Mouse (Mus musculus): Measurements from ENCODE around the gene Eif4a3. TPM values are rescaled to one million over a fixed set of nuclear protein-coding genes. Genes with fewer than 3 reads are reported as not detected.
A peak's percentile ranks its signal among the peaks of the same experiment; 100 is the strongest.
"Not testable (repeated sequence)": the region's sequence is repeated elsewhere in the genome, so short reads cannot be mapped to it uniquely, and the experiment has no call there.

Eif4a3 gene
- total and polyA plus RNA-seq, 3 experiments = 188 to 244 (median 241) TPM

GRCm38 (mm10) chr11:119258216-119258571, 41.7 kb downstream of the Eif4a3 start:
- H3K4me1 ChIP-seq (ENCODE audit: insufficient read depth, low read depth, low read length) = no peaks in the 10 kb centered on the region; the same call in 1 of the 2 replicates
- H3K9me3 ChIP-seq (replicated peaks) = no peaks in the 10 kb centered on the region
- H3K36me3 ChIP-seq (replicated peaks) = no peaks in the 10 kb centered on the region
- no peak for TF ChIP-seq POLR2AphosphoS5 (IDR thresholded peaks at IDR 0.05; ENCODE audit: insufficient replicate concordance, low read depth, low read length)
- TF ChIP-seq GATA2 (IDR thresholded peaks at IDR 0.05; ENCODE audit: borderline replicate concordance, low read depth, low read length) = no peak
- TF ChIP-seq GATA1 (IDR thresholded peaks at IDR 0.05; ENCODE audit: borderline replicate concordance, low read length) = no peak
- no peak for TF ChIP-seq CTCF (IDR thresholded peaks at IDR 0.05; ENCODE audit: low read depth, low read length)
- TF ChIP-seq TAL1 (conservative IDR thresholded peaks at IDR 0.05; ENCODE audit: low read depth, low read length) = no peak
- DNase-seq (ENCODE audit: low spot score) = no peak
- no peak for ATAC-seq (ENCODE audit: extremely low read depth, insufficient number of reproducible peaks, low FRiP score, poor library complexity, severe bottlenecking)
- H3K27me3 ChIP-seq (ENCODE audit: insufficient read depth, low read length) = peaks cover 33% of the 10 kb centered on the region
- H3K4me3 ChIP-seq (ENCODE audit: low read depth, low read length) = no peak overlapping the region

- ATAC-seq (ENCODE audit: extremely low read depth, insufficient number of reproducible peaks, low FRiP score, poor library complexity, severe bottlenecking); H3K4me3 ChIP-seq (ENCODE audit: low read depth, low read length); H3K9me3 ChIP-seq (replicated peaks); H3K4me1 ChIP-seq (ENCODE audit: insufficient read depth, low read depth, low read length); DNase-seq (ENCODE audit: low spot score); H3K36me3 ChIP-seq (replicated peaks): not testable (repeated sequence)
- H3K27me3 ChIP-seq (ENCODE audit: insufficient read depth, low read length) = peaks cover 34% of the 10 kb centered on the region
Observed at GRCm38 (mm10) chr11:119256557-119256956, 43.3 kb downstream of the Eif4a3 start.

GRCm38 (mm10) chr11:119252854-119253541, 46.9 kb downstream of the Eif4a3 start:
- DNase-seq (ENCODE audit: low spot score) (no peak), ATAC-seq (ENCODE audit: extremely low read depth, insufficient number of reproducible peaks, low FRiP score, poor library complexity, severe bottlenecking) (no peak)
- no peaks in the 10 kb centered on the region for H3K9me3 ChIP-seq (replicated peaks)
- peaks cover 14% of the 10 kb centered on the region; the same call in 1 of the 2 replicates for H3K27me3 ChIP-seq (ENCODE audit: insufficient read depth, low read length)
- no peak overlapping the region for H3K4me3 ChIP-seq (ENCODE audit: low read depth, low read length)
- no peaks in the 10 kb centered on the region for H3K36me3 ChIP-seq (replicated peaks)
- H3K4me1 ChIP-seq (ENCODE audit: insufficient read depth, low read depth, low read length) = peaks cover 4% of the 10 kb centered on the region; the same call in 1 of the 2 replicates
- TF ChIP-seq CTCF (IDR thresholded peaks at IDR 0.05; ENCODE audit: low read depth, low read length) (no peak), POLR2AphosphoS5 (IDR thresholded peaks at IDR 0.05; ENCODE audit: insufficient replicate concordance, low read depth, low read length) (no peak), TAL1 (conservative IDR thresholded peaks at IDR 0.05; ENCODE audit: low read depth, low read length) (no peak), GATA1 (IDR thresholded peaks at IDR 0.05; ENCODE audit: borderline replicate concordance, low read length) (no peak), GATA2 (IDR thresholded peaks at IDR 0.05; ENCODE audit: borderline replicate concordance, low read depth, low read length) (no peak)

- TF ChIP-seq POLR2AphosphoS5 (IDR thresholded peaks at IDR 0.05; ENCODE audit: insufficient replicate concordance, low read depth, low read length) = no peak
- no peak for TF ChIP-seq GATA1 (IDR thresholded peaks at IDR 0.05; ENCODE audit: borderline replicate concordance, low read length)
- no peak for TF ChIP-seq TAL1 (conservative IDR thresholded peaks at IDR 0.05; ENCODE audit: low read depth, low read length)
- TF ChIP-seq CTCF (IDR thresholded peaks at IDR 0.05; ENCODE audit: low read depth, low read length) = no peak
- TF ChIP-seq GATA2 (IDR thresholded peaks at IDR 0.05; ENCODE audit: borderline replicate concordance, low read depth, low read length) = no peak
Observed at GRCm38 (mm10) chr11:119250998-119251397, 48.9 kb downstream of the Eif4a3 start.

GRCm38 (mm10) chr11:119249011-119249410, 50.9 kb downstream of the Eif4a3 start:
- H3K27me3 ChIP-seq (ENCODE audit: insufficient read depth, low read length) = peaks cover 8% of the 10 kb centered on the region; the same call in 1 of the 2 replicates
- DNase-seq (ENCODE audit: low spot score) = no peak

More at GRCm38 (mm10) chr11:119250998-119251397, 48.9 kb downstream of the Eif4a3 start:
- ATAC-seq (ENCODE audit: extremely low read depth, insufficient number of reproducible peaks, low FRiP score, poor library complexity, severe bottlenecking) (no peak), DNase-seq (ENCODE audit: low spot score) (no peak)
- Histone ChIP-seq H3K4me1 (ENCODE audit: insufficient read depth, low read depth, low read length) (peaks cover 4% of the 10 kb centered on the region; the same call in 1 of the 2 replicates), H3K4me3 (ENCODE audit: low read depth, low read length) (no peak overlapping the region), H3K27me3 (ENCODE audit: insufficient read depth, low read length) (peaks cover 11% of the 10 kb centered on the region; the same call in 1 of the 2 replicates), H3K9me3 (replicated peaks) (no peaks in the 10 kb centered on the region), H3K36me3 (replicated peaks) (no peaks in the 10 kb centered on the region)

GRCm38 (mm10) chr11:119245543-119245942, 54.3 kb downstream of the Eif4a3 start:
- H3K27me3 ChIP-seq (ENCODE audit: insufficient read depth, low read length); H3K4me1 ChIP-seq (ENCODE audit: insufficient read depth, low read depth, low read length); DNase-seq (ENCODE audit: low spot score): not testable (repeated sequence)

More at GRCm38 (mm10) chr11:119249011-119249410, 50.9 kb downstream of the Eif4a3 start:
- H3K36me3 ChIP-seq (replicated peaks) = no peaks in the 10 kb centered on the region
- no peaks in the 10 kb centered on the region for H3K9me3 ChIP-seq (replicated peaks)
- H3K4me3 ChIP-seq (ENCODE audit: low read depth, low read length) = no peak overlapping the region
- H3K4me1 ChIP-seq (ENCODE audit: insufficient read depth, low read depth, low read length) = peaks cover 4% of the 10 kb centered on the region; the same call in 1 of the 2 replicates
- no peak for ATAC-seq (ENCODE audit: extremely low read depth, insufficient number of reproducible peaks, low FRiP score, poor library complexity, severe bottlenecking)
- TF ChIP-seq POLR2AphosphoS5 (IDR thresholded peaks at IDR 0.05; ENCODE audit: insufficient replicate concordance, low read depth, low read length) (no peak), CTCF (IDR thresholded peaks at IDR 0.05; ENCODE audit: low read depth, low read length) (0 out of 2 replicates have a peak, but pooled peaks have one; percentile 30)

GRCm38 (mm10) chr11:119239480-119239879, 60.4 kb downstream of the Eif4a3 start:
- Histone ChIP-seq H3K9me3 (replicated peaks) (peaks cover 58% of the 10 kb centered on the region), H3K27me3 (ENCODE audit: insufficient read depth, low read length) (no peaks in the 10 kb centered on the region; the same call in 1 of the 2 replicates), H3K4me1 (ENCODE audit: insufficient read depth, low read depth, low read length) (no peaks in the 10 kb centered on the region), H3K36me3 (replicated peaks) (no peaks in the 10 kb centered on the region), H3K4me3 (ENCODE audit: low read depth, low read length) (no peak overlapping the region)
- TF ChIP-seq GATA1 (IDR thresholded peaks at IDR 0.05; ENCODE audit: borderline replicate concordance, low read length) (no peak), TAL1 (conservative IDR thresholded peaks at IDR 0.05; ENCODE audit: low read depth, low read length) (no peak), POLR2AphosphoS5 (IDR thresholded peaks at IDR 0.05; ENCODE audit: insufficient replicate concordance, low read depth, low read length) (no peak), GATA2 (IDR thresholded peaks at IDR 0.05; ENCODE audit: borderline replicate concordance, low read depth, low read length) (no peak), CTCF (IDR thresholded peaks at IDR 0.05; ENCODE audit: low read depth, low read length) (no peak)
- ATAC-seq (ENCODE audit: extremely low read depth, insufficient number of reproducible peaks, low FRiP score, poor library complexity, severe bottlenecking) (no peak), DNase-seq (ENCODE audit: low spot score) (no peak)

More at GRCm38 (mm10) chr11:119245543-119245942, 54.3 kb downstream of the Eif4a3 start:
- ATAC-seq (ENCODE audit: extremely low read depth, insufficient number of reproducible peaks, low FRiP score, poor library complexity, severe bottlenecking); H3K36me3 ChIP-seq (replicated peaks); H3K4me3 ChIP-seq (ENCODE audit: low read depth, low read length): not testable (repeated sequence)
- H3K9me3 ChIP-seq (replicated peaks) = peaks cover 14% of the 10 kb centered on the region
